Mouse (Mus musculus) heart, adult 2 months (tissue): ENCODE results near the gene Ell. TPM values are rescaled to one million over a fixed set of nuclear protein-coding genes. Genes with fewer than 3 reads are reported as not detected.
A peak's percentile ranks its signal among the peaks of the same experiment; 100 is the strongest.

ENCODE experiments used
- DNase-seq, 2 experiments: peaks; one replicate each; pipeline ENCODE4 v3.0.0; 2021
- H3K27ac ChIP-seq: fragments of 200-600 bp; 2 replicates; pipeline ENCODE4 v1.8.1; 2022
- H3K27me3 ChIP-seq: fragments of 200-500 bp; 2 replicates; pipeline ENCODE4 v1.6.1; 2012; ENCODE audit warnings: mild to moderate bottlenecking, low read length, inconsistent platforms, mixed read lengths; ENCODE audit not compliant: control insufficient read depth, insufficient read depth
- H3K36me3 ChIP-seq: fragments of 200-500 bp; 2 replicates; pipeline ENCODE4 v1.6.1; 2012; ENCODE audit warnings: low read length, inconsistent platforms; ENCODE audit not compliant: control insufficient read depth, insufficient read depth
- H3K4me1 ChIP-seq: fragments of 200-500 bp; 2 replicates; pipeline ENCODE4 v1.6.1; 2011; ENCODE audit warnings: low read length; ENCODE audit not compliant: control insufficient read depth, insufficient read depth
- H3K4me3 ChIP-seq: fragments of 200-600 bp; 2 replicates; pipeline ENCODE4 v1.8.1; 2022
- H3K79me2 ChIP-seq: fragments of 200-500 bp; replicated peaks from 2 replicates; pipeline ENCODE4 v1.6.1; 2012; ENCODE audit warnings: mild to moderate bottlenecking, inconsistent platforms, low read length, moderate library complexity, mixed read lengths; ENCODE audit not compliant: control insufficient read depth, insufficient read depth
- H3K9ac ChIP-seq: fragments of 200-500 bp; 2 replicates; pipeline ENCODE4 v1.6.1; 2012; ENCODE audit warnings: low read depth, mild to moderate bottlenecking, control low read depth, inconsistent platforms, low read length, mixed read lengths
- CTCF ChIP-seq: fragments of 200-600 bp; IDR thresholded peaks from 2 replicates; pipeline ENCODE4 v1.8.1; 2022; ENCODE audit warnings: antibody characterized with exemption, mild to moderate bottlenecking, moderate library complexity
- EP300 ChIP-seq: fragments of 200-500 bp; IDR thresholded peaks from 2 replicates; pipeline ENCODE4 v1.6.1; 2011; ENCODE audit warnings: low read depth, low read length, control low read depth; ENCODE audit not compliant: insufficient read depth
- POLR2A ChIP-seq: fragments of 200-500 bp; IDR thresholded peaks from 2 replicates; pipeline ENCODE4 v1.6.1; 2011; ENCODE audit warnings: mild to moderate bottlenecking, low read depth, low read length, control low read depth; ENCODE audit not compliant: insufficient read depth
- WGBS: fragments of 180-500 bp; shearing (Covaris S2); methylation state at CpG from one replicate; pipeline ENCODE4 v1.1.7; 2018; 5-methylcytosine and 5-hydroxymethylcytosine counted together
- intact Hi-C: fragments of 180-260 bp; cut with DNase I; formaldehyde crosslinking; loops from one replicate; pipeline ENCODE4 v1.15.1; 2025
- polyA plus RNA-seq: library from polyadenylated mRNA; depleted of rRNA; stranded (reverse); fragments of >200 nt; gene quantifications from 2 replicates; pipeline ENCODE4 v1.2.3, GENCODE M21; 2012
- total RNA-seq, 2 experiments: library from RNA; stranded (reverse); gene quantifications; 2 replicates each; pipeline ENCODE4 v1.2.3; 2021

The Ell gene
- total and polyA plus RNA-seq, 3 experiments, result 9.6 to 12.7 (median 12.0) TPM

DNA sequence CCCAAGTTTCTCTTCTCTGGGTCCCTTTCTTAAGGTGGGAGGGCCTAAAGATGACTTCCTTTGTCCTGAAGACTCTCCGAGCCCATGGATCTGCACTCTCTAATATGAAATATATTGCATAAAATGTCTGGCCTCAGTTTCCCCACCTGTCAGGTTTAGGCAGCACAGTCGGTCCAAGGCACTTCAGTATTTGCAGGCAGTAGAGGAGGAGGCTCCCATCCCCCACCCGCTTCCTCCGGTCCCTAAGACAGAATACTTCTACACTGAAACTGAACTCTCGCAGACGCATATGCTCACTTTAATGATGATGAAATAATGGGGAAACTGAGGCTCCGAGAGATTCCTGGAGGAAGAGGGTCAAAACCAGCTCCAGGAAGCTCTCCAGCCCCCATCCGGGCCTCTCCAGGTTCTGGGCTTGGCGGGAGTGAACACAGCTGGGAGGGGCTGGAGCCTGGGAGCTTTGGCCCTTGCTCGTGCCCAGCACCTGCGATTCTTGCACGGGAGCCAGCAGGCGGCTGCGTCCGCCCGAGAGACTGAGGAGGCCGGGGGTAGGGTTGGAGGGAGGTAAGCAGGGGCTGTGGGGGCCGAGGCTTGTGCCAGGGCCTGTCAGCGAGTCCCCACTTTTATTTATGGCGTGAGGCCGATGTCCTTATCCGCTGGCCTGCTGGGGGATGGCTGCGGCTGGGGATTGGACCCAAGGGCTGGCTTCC lies 37.3 kb upstream of the Ell start:
- Histone ChIP-seq H3K4me3 (no peak overlapping the region), H3K27me3 (peaks cover 1% of the 10 kb centered on the region; the same call in 1 of the 2 replicates), H3K36me3 (no peaks in the 10 kb centered on the region), H3K79me2 (no peaks in the 10 kb centered on the region), H3K4me1 (peaks cover 8% of the 10 kb centered on the region), H3K27ac (no peak overlapping the region), H3K9ac (no peak overlapping the region)
- intact Hi-C loops, result loop anchor here (2.0 kb wide), 2 partner anchors 25 to 63 kb away; partner anchors contain the start of genes Crtc1 and Klhl26
- WGBS, result 15% methylated on average over 23 of the region's 23 CpGs
- TF ChIP-seq CTCF (no peak), POLR2A (no peak)
- peak; percentile 71 for DNase-seq

DNA sequence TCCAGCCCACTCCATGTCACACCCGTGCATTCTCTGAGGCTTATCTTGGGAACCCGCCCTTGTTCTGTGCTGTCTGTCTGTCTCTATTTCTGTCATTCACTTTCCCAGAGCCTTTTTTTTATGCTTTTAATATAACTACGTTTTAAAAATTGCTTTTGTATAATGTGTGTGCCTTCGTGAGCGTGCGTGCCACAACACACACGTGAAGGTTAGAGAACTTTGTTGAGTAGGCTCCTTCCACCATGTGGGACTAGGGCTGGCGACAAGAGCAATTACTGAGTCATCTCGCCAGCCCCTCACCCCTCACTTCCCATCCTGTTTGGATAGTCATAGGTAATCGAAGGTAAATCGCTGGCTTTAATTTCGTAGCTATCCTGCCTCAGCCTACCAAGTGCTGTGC lies 36.7 kb upstream of the Ell start:
- H3K9ac ChIP-seq, result no peak overlapping the region
- H3K36me3 ChIP-seq, result no peaks in the 10 kb centered on the region
- no peak for DNase-seq
- TF ChIP-seq EP300 (no peak), CTCF (no peak), POLR2A (no peak)
- 40% methylated on average over 12 of the region's 12 CpGs for WGBS
- no peaks in the 10 kb centered on the region for H3K79me2 ChIP-seq
- intact Hi-C loops, result loop anchor here (2.0 kb wide), 2 partner anchors 26 to 64 kb away; partner anchors contain the start of genes Crtc1 and Klhl26
- no peak overlapping the region for H3K4me3 ChIP-seq
- peaks cover 1% of the 10 kb centered on the region; the same call in 1 of the 2 replicates for H3K27me3 ChIP-seq
- no peak overlapping the region for H3K27ac ChIP-seq
- peaks cover 8% of the 10 kb centered on the region for H3K4me1 ChIP-seq

- Histone ChIP-seq H3K9ac (no peak overlapping the region), H3K79me2 (no peaks in the 10 kb centered on the region), H3K4me1 (peaks cover 8% of the 10 kb centered on the region), H3K27me3 (peaks cover 1% of the 10 kb centered on the region; the same call in 1 of the 2 replicates), H3K4me3 (no peak overlapping the region), H3K27ac (no peak overlapping the region), H3K36me3 (no peaks in the 10 kb centered on the region)
- TF ChIP-seq CTCF, result peak; percentile 89
- no peak for TF ChIP-seq POLR2A
- 22% methylated on average over 46 of the region's 46 CpGs for WGBS
- intact Hi-C loops, result loop anchor here (1.0 to 2.0 kb wide), 3 partner anchors 26 to 120 kb away; partner anchors contain the start of genes Crtc1 and Klhl26
- peak; percentile 75 to 80 for DNase-seq
Measured at GRCm38 (mm10) chr8:70503062-70503750, 36.1 kb upstream of the Ell start.

DNA sequence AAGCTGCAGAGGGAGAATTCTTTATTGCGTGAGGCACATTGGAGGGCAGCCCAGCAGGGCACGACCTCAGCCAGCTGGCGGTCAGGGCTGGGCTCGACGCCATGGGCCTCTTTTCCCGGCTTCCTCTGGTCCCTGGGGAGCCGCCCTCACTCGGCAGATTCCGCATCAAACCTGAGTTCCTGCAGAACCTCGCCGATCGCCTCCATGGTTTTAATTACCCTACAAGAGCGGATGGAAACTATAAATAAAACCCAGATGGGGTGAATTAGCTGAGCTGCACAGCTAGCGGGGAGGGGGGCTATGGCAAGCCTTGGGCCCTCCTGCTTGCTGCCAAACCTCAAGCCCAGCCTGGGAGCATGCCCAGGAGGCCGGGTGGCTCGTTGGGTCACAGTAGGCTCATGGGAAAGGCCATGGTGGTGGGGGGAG lies 35.0 kb upstream of the Ell start:
- WGBS, result 17% methylated on average over 16 of the region's 16 CpGs
- H3K4me3 ChIP-seq, result no peak overlapping the region
- DNase-seq, result peak; percentile 79 to 82
- intact Hi-C loops, result no loop called here
- no peak overlapping the region for H3K9ac ChIP-seq
- TF ChIP-seq POLR2A (no peak), EP300 (0 out of 2 replicates have a peak, but pooled peaks have one; percentile 22)
- H3K27ac ChIP-seq, result peak overlapping the region; percentile 1; the same call in 1 of the 2 replicates
- peaks cover 14% of the 10 kb centered on the region for H3K4me1 ChIP-seq
- H3K27me3 ChIP-seq, result peaks cover 1% of the 10 kb centered on the region; the same call in 1 of the 2 replicates
- peaks cover 2% of the 10 kb centered on the region; the same call in 1 of the 2 replicates for H3K36me3 ChIP-seq
- 0 out of 2 replicates have a peak, but pooled peaks cover 1% of the 10 kb centered on the region for H3K79me2 ChIP-seq

GRCm38 (mm10) chr8:70504851-70505250 lies 34.4 kb upstream of the Ell start:
- 0 out of 2 replicates have a peak, but pooled peaks have one; percentile 19 for TF ChIP-seq EP300
- no peak for TF ChIP-seq POLR2A
- TF ChIP-seq CTCF, result peak; percentile 96
- Histone ChIP-seq H3K27me3 (peaks cover 1% of the 10 kb centered on the region; the same call in 1 of the 2 replicates), H3K4me3 (no peak overlapping the region), H3K36me3 (peaks cover 2% of the 10 kb centered on the region; the same call in 1 of the 2 replicates), H3K4me1 (peaks cover 15% of the 10 kb centered on the region), H3K27ac (no peak overlapping the region; the same call in 1 of the 2 replicates), H3K79me2 (peaks cover 3% of the 10 kb centered on the region), H3K9ac (no peak overlapping the region)
- intact Hi-C loops, result no loop called here
- DNase-seq, result peak; percentile 59 to 73
- WGBS, result 87% methylated on average over 3 of the region's 3 CpGs
